Mouse (Mus musculus) embryonic facial prominence, embryonic 14.5 days (tissue): ENCODE data around the gene Nt5c1a. TPM values are rescaled to one million over a fixed set of nuclear protein-coding genes. Genes with fewer than 3 reads are reported as not detected.
A peak's percentile ranks its signal among the peaks of the same experiment; 100 is the strongest.

Experiments used
- ATAC-seq: fragments of 200-750 bp; cut with Nextera tagmentation; 2 replicates; pipeline ENCODE4 v1.8.0; 2017; ENCODE audit warnings: low read depth, moderate number of reproducible peaks, moderate TSS enrichment
- DNase-seq: peaks from one replicate; pipeline ENCODE4 v3.0.0-alpha.2; 2015; ENCODE audit warnings: low spot score
- H3K27ac ChIP-seq: fragments of 300-500 bp; sonication (generic); replicated peaks from 2 replicates; pipeline ENCODE4 v1.5.1; 2014; ENCODE audit warnings: low read depth, mild to moderate bottlenecking, low read length, moderate library complexity
- H3K27me3 ChIP-seq: fragments of 300-500 bp; sonication (generic); replicated peaks from 2 replicates; pipeline ENCODE4 v1.6.1; 2014; ENCODE audit warnings: low read length; ENCODE audit not compliant: control insufficient read depth, insufficient read depth
- H3K36me3 ChIP-seq: fragments of 300-500 bp; sonication (generic); 2 replicates; pipeline ENCODE4 v1.6.1; 2014; ENCODE audit warnings: low read length, mixed read lengths; ENCODE audit not compliant: control insufficient read depth, insufficient read depth
- H3K4me1 ChIP-seq: fragments of 300-500 bp; sonication (generic); 2 replicates; pipeline ENCODE4 v1.6.1; 2014; ENCODE audit warnings: antibody characterized with exemption, low read length; ENCODE audit not compliant: control insufficient read depth, insufficient read depth
- H3K4me2 ChIP-seq: fragments of 300-500 bp; sonication (generic); 2 replicates; pipeline ENCODE4 v1.6.1; 2014; ENCODE audit warnings: low read depth, mild to moderate bottlenecking, low read length, moderate library complexity, mixed read lengths
- H3K4me3 ChIP-seq: fragments of 300-500 bp; sonication (generic); 2 replicates; pipeline ENCODE4 v1.5.1; 2014; ENCODE audit warnings: low read depth, mild to moderate bottlenecking, low read length
- H3K9ac ChIP-seq: fragments of 300-500 bp; sonication (generic); 2 replicates; pipeline ENCODE4 v1.6.1; 2014; ENCODE audit warnings: low read depth, mild to moderate bottlenecking, low read length, moderate library complexity, mixed read lengths
- H3K9me3 ChIP-seq: fragments of 300-500 bp; sonication (generic); 2 replicates; pipeline ENCODE4 v1.6.1; 2016; ENCODE audit warnings: low read length; ENCODE audit not compliant: control insufficient read depth
- WGBS: fragments of 180-500 bp; shearing (Covaris S2); extraction: QIAGEN DNeasy Blood & Tissue Kit; methylation state at CpG from one replicate; pipeline ENCODE4 v1.1.7; 2014; 5-methylcytosine and 5-hydroxymethylcytosine counted together
- polyA plus RNA-seq: library from polyadenylated mRNA; unstranded; fragments of >200 nt; fragmentation: Nextera tagmentation; extraction: Ambion mirVana; gene quantifications from 2 replicates; pipeline ENCODE4 v1.2.1, GENCODE M21; 2014

Nt5c1a gene
- polyA plus RNA-seq, 1 experiment from 2014 or later: not detected

DNA sequence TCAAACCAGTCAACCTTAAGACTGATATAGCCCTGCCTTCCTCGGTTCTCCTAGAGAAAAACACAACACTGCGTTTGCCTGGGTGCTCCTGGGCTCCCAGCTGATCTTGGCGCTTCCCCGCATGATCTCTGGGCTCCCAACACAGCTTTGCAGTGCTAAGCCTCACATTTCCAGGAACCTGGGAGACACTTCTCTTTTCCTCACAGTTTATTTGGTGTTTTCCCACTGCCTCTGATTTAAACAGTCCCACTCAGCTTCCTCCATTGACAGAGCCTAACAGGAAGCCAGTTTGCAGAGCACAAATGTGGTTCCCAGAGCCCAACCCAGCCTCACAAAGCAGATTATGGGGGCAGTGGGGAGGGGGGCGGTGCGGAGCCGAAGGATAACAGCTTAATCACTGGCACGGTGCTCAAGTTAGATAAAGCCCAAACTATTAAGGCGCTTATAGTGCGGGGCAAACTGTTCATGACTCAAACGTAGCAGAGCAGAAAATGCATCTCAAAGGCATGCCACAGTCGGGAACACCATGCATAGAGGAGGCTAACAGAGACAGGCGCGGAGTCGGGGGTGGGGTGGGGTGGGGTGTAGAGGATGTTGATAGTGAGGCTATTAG is 38.9 kb upstream of the Nt5c1a start:
- H3K27ac ChIP-seq: no peak overlapping the region
- no peak overlapping the region for H3K4me3 ChIP-seq
- H3K9ac ChIP-seq: no peak overlapping the region
- H3K4me2 ChIP-seq: peak overlapping the region; percentile 26; the same call in 1 of the 2 replicates
- no peak for DNase-seq
- H3K27me3 ChIP-seq: no peaks in the 10 kb centered on the region
- 20% methylated on average over 15 of the region's 15 CpGs for WGBS
- H3K4me1 ChIP-seq: peaks cover 4% of the 10 kb centered on the region; the same call in 1 of the 2 replicates
- no peaks in the 10 kb centered on the region for H3K9me3 ChIP-seq
- no peak for ATAC-seq
- no peaks in the 10 kb centered on the region for H3K36me3 ChIP-seq

DNA sequence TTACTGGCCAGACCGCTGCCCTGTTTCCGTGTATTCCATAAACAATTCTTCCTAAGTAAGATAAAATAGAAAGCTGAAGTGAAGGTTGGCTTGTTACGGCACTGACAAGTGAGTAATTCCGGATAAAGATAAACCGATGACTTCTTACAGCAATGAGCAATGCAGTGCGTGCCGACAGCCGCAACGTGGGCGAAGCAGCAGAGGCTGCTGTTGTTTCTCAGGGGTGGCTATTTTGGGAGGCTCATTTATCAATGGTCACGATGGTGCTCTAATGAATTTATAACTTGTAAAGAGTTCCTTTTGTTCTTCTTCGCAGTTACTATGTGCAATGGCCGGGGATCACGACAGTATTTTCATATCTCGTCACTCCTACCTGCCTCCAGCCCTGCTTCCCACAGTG is 37.1 kb upstream of the Nt5c1a start:
- DNase-seq (no peak), ATAC-seq (no peak)
- H3K36me3 ChIP-seq: no peaks in the 10 kb centered on the region
- no peak overlapping the region for H3K27ac ChIP-seq
- 88% methylated on average over 15 of the region's 15 CpGs for whole genome bisulfite sequencing
- H3K9ac ChIP-seq: no peak overlapping the region
- H3K4me1 ChIP-seq: peaks cover 4% of the 10 kb centered on the region; the same call in 1 of the 2 replicates
- H3K9me3 ChIP-seq: peaks cover 3% of the 10 kb centered on the region; the same call in 1 of the 2 replicates
- H3K4me2 ChIP-seq: no peak overlapping the region
- no peak overlapping the region for H3K4me3 ChIP-seq
- no peaks in the 10 kb centered on the region for H3K27me3 ChIP-seq

DNA sequence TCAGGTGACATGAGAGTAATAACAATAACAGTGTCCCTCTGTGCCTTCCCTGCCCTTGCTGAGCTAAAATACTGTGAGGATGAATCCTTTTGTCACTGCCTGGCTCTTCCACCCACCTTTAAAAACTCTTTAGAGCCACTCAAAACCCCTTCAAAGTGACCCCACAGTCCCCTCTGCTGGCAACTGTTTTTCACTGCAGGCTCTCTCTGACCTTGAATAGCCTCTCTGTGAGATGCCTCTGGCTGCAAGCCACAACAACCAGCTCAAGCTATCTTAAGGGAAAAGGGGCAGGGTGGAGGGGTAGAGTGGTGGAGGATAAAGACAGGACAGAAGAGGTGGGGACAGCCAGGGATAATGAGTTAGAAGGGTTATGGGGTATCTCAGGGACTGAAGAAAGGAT is 29.5 kb upstream of the Nt5c1a start:
- H3K9ac ChIP-seq: no peak overlapping the region
- ATAC-seq: no peak

DNA sequence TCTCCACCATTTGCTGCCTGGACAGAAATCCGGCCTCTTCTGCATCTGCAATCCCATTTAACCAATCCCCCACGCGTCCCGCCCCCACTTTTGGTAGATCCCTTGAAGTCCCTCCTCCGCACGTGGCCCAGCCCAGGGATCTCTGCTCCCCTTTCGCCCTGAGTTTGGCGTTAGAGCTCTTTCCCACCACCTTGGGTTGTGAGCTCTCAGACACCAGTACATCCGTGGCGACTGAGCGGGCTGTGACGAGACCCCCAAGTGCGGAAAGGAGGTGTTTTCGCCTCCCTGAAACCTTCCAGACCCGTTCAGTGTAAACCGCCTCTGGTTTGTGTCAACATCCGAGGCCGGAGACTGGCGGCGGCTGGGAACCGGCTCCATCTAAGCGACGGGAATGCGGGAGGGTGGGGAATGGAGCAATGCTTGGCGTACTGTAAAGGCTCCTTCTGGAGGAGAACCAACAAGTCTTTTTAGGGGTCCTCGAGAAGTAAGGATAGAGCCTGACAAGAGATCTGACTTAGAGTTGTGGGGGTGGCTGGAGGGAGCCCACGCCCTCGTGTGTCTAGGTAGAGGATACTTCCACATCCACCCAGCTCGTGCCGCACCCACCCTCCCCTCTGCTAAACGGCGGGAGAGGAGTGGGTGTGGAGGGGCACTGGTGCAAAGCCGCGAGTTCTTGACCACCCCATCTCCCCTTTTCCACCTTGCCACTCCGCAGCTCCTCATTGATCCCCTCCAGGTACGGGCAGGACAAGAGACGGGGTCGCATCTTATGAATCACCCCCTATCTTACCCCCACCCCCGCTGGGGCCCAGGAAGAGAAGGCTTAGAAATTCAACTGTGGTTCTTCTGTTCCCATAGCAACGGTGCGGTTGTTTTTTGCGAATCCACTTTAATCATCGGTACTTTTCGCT is 18.7 kb upstream of the Nt5c1a start, which contains the start of gene Hpcal4:
Gene Hpcal4 (plus strand): TSS at position 900 of the 911 bp plus-strand sequence.
- peaks cover 62% of the 10 kb centered on the region for H3K27me3 ChIP-seq
- H3K27ac ChIP-seq: no peak within 1 kb of the TSS
- peak; percentile 50 for DNase-seq
- peak within 1 kb of the TSS; percentile 15 for H3K9ac ChIP-seq
- H3K9me3 ChIP-seq: no peaks in the 10 kb centered on the region
- peak; percentile 54 for ATAC-seq
- no peaks in the 10 kb centered on the region for H3K36me3 ChIP-seq
- peak within 1 kb of the TSS; percentile 79 for H3K4me2 ChIP-seq
- peak within 1 kb of the TSS; percentile 44 for H3K4me3 ChIP-seq
- peaks cover 12% of the 10 kb centered on the region; the same call in 1 of the 2 replicates for H3K4me1 ChIP-seq
- under 1% methylated on average over 42 of the region's 44 CpGs for WGBS

More for the DNA sequence above, 29.5 kb upstream of the Nt5c1a start:
- peaks cover 4% of the 10 kb centered on the region; the same call in 1 of the 2 replicates for H3K27me3 ChIP-seq
- H3K4me1 ChIP-seq: no peaks in the 10 kb centered on the region
- no peak overlapping the region for H3K4me3 ChIP-seq
- no peak overlapping the region for H3K4me2 ChIP-seq
- H3K27ac ChIP-seq: no peak overlapping the region
- no peak for DNase-seq
- peaks cover 8% of the 10 kb centered on the region; the same call in 1 of the 2 replicates for H3K9me3 ChIP-seq
- no peaks in the 10 kb centered on the region for H3K36me3 ChIP-seq

DNA sequence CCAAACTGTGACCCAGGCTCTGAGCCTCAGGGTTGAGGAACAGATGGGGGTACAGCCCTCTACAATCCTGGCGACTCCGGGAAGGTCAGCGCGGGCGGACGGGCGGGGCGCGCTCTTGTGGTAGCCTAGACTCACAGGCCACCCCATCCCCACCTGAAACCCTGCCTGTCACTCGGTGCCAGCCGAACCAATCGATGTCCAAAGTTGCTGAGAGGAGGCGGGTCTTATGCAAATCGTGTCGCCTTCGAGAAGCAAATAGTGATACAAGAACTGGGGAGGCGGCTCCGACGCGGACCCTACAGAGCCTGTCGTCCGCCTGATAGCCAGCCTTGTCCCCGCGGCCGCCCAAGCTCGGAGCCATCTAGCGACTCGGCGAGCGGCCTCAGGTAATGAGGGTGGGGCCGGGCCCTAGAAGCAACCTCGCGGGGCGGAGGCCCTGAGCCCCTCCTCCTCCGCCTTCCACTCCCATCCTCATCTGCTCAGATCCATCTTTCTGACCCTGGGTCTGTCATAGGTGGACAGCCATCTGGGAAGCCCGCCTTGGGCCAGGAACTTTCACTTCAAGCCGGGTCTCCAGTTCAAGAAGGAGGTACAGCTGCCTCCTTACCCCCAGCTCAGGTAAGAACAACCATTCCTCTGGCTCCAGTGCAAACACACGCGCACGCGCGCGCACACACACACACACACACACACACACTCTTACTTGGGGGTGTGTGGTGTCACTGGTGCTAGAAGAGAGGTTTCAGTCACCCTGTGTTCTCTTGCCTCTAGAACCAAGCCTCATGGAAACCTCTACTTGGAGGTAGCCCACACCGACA is 17.9 kb upstream of the Nt5c1a start:
- peak; percentile 89 for DNase-seq
- Histone ChIP-seq H3K9ac (peak overlapping the region; percentile 15), H3K27ac (no peak overlapping the region), H3K9me3 (no peaks in the 10 kb centered on the region), H3K4me2 (peak overlapping the region; percentile 79), H3K4me1 (peaks cover 12% of the 10 kb centered on the region; the same call in 1 of the 2 replicates), H3K36me3 (no peaks in the 10 kb centered on the region), H3K27me3 (peaks cover 62% of the 10 kb centered on the region), H3K4me3 (peak overlapping the region; percentile 44)
- 10% methylated on average over 42 of the region's 44 CpGs for WGBS
- peak; percentile 93 for ATAC-seq

DNA sequence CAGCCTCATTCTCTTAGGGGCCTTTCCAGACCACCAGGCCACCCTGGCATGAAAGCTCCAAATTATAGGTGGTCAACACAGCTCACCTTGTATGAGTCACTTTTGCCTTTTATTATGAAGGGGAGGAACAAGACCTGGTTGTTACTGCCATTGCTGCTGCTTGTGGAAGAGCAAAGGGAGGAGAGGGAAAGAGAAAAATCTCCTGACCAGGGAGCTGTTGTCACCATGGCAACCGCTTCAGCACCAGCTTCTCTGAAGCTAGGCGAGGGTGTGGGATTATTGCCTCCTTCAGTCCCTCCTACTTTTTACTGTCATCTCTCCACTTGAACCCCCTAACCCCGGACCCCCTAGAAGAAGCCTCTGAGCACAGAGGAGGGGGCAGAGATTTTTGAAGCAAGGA is 16.5 kb upstream of the Nt5c1a start:
- 44% methylated on average over 3 of the region's 3 CpGs for WGBS
- H3K4me1 ChIP-seq: peaks cover 12% of the 10 kb centered on the region; the same call in 1 of the 2 replicates
- no peak overlapping the region for H3K27ac ChIP-seq
- no peak overlapping the region for H3K9ac ChIP-seq
- H3K4me3 ChIP-seq: no peak overlapping the region
- DNase-seq: no peak
- H3K27me3 ChIP-seq: peaks cover 62% of the 10 kb centered on the region
- H3K4me2 ChIP-seq: no peak overlapping the region
- H3K36me3 ChIP-seq: no peaks in the 10 kb centered on the region
- H3K9me3 ChIP-seq: no peaks in the 10 kb centered on the region
- ATAC-seq: no peak

DNA sequence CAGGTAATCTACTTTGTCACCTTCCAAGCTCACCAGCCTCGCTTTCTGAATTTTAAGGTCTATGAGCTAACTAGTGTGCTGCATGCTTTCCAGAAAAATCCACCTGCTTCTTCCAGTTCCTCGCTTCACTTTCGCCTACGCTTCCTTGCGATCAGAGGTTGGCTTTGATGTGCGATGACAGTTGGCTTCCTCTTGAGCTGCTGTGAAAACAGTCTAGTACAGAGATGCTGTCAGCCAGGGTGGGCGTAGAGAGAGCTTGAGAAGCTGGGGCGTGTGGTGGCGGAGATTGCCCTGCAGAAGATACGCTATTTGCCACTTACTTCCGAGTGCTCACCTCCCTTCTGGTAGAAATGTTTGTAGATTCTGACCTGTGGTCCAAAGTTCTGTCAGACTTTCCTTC is 9.0 kb upstream of the Nt5c1a start:
- no peak overlapping the region for H3K9ac ChIP-seq
- no peaks in the 10 kb centered on the region for H3K4me1 ChIP-seq
- no peak overlapping the region for H3K4me3 ChIP-seq
- H3K27me3 ChIP-seq: no peaks in the 10 kb centered on the region
- 70% methylated on average over 11 of the region's 11 CpGs for WGBS
- ATAC-seq (no peak), DNase-seq (no peak)
- H3K9me3 ChIP-seq: no peaks in the 10 kb centered on the region
- H3K27ac ChIP-seq: no peak overlapping the region
- no peaks in the 10 kb centered on the region for H3K36me3 ChIP-seq
- no peak overlapping the region for H3K4me2 ChIP-seq

DNA sequence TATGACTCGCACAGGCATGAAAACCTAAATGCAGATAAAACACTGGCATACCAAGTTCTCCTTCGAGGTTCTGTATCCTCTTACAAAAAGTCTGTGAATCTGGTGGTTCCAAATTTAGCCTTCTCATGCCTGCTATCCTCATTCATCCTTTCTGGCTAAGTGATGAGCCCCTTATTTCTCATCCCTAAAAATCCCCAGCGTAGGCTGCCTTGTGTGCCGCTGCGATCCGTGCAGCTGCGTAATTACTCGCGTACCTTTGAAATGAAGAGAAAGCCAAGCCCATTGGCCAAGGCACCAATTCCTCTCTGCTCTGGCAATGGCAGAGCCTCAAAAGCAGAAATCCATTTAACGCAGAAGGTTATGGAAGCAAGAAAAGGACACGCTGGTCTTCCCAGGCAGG is 7.5 kb upstream of the Nt5c1a start:
- Histone ChIP-seq H3K36me3 (no peaks in the 10 kb centered on the region), H3K4me3 (no peak overlapping the region), H3K9ac (no peak overlapping the region), H3K27me3 (0 out of 2 replicates have a peak, but pooled peaks cover 9% of the 10 kb centered on the region), H3K9me3 (no peaks in the 10 kb centered on the region), H3K27ac (no peak overlapping the region), H3K4me1 (no peaks in the 10 kb centered on the region), H3K4me2 (no peak overlapping the region)
- DNase-seq: no peak
- ATAC-seq: no peak
- 84% methylated on average over 11 of the region's 11 CpGs for WGBS
